8 mouse cellular contexts compared by ENCODE assay signal in the genomic region with DNA sequence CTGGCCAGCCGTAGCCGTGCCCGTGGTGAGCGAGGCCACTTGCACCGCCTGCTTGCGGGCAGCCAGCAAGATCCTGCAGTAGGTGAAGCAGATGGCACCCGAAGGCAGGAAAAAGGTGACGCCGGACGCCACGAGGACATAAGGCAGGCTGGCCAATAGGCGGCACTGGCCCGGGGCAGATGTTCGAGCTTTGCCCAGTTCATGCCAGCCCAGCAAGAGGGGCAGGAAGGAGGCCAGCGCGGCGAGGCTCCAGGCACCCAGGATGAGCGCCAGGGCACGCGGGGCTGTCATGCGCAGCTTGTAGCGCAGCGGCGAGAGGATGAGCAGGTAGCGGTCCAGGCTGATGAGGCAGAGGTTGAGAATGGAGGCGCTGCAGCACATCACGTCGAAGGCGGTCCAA. TPM values are rescaled to one million over a fixed set of nuclear protein-coding genes. Genes with fewer than 3 reads are reported as not detected.
DNase-seq lines count a peak whose midpoint lies in the region; ATAC-seq and TF ChIP-seq lines count a peak whose summit lies in the region.

No protein-coding gene starts in this region.

- peak overlapping the region; percentile 88 for H3K4me2 ChIP-seq in heart, embryonic 14.5 days (ENCODE audit: low read length)
- H3K4me2 ChIP-seq in forebrain, embryonic 14.5 days (ENCODE audit: low read length) = peak overlapping the region; percentile 87; the same call in 1 of the 2 replicates
- H3K4me2 ChIP-seq in limb, embryonic 13.5 days (replicated peaks) = peak overlapping the region; percentile 94

- H3K4me3 ChIP-seq in heart, embryonic 14.5 days (ENCODE audit: control insufficient read depth in 1 of 2, insufficient read depth in 1 of 2, low read depth in 1 of 2, low read length in 2 of 2) = peak overlapping the region in 1 of 2 experiments; percentile 55; a peak in 1 of 4 replicates
- peak overlapping the region; percentile 22; the same call in 1 of the 2 replicates for H3K4me3 ChIP-seq in G1E (ENCODE audit: low read depth, low read length)
- peak overlapping the region; percentile 52 for H3K4me3 ChIP-seq in forebrain, embryonic 14.5 days (ENCODE audit: low read depth, low read length)
- peak overlapping the region; percentile 67 for H3K4me3 ChIP-seq in limb, embryonic 13.5 days

- H3K4me1 ChIP-seq in heart, embryonic 14.5 days (ENCODE audit: control insufficient read depth in 2 of 2, insufficient read depth in 2 of 2, low read length in 2 of 2) = peaks cover 0 to 14% of the 10 kb centered on the region in 2 experiments; a peak in 2 of 4 replicates
- H3K4me1 ChIP-seq in G1E (ENCODE audit: insufficient read depth, low read depth, low read length) = peaks cover 10% of the 10 kb centered on the region
- peaks cover 3% of the 10 kb centered on the region; the same call in 1 of the 2 replicates for H3K4me1 ChIP-seq in forebrain, embryonic 14.5 days (ENCODE audit: control insufficient read depth, insufficient read depth, low read length)
- peaks cover 16% of the 10 kb centered on the region for H3K4me1 ChIP-seq in limb, embryonic 13.5 days

- 17% methylated on average over 29 of the region's 29 CpGs for WGBS in heart, embryonic 14.5 days
- 15% methylated on average over 29 of the region's 29 CpGs for WGBS in forebrain, embryonic 14.5 days
- WGBS in limb, embryonic 13.5 days = 16% methylated on average over 29 of the region's 29 CpGs

- H3K9me3 ChIP-seq in heart, embryonic 14.5 days (ENCODE audit: control insufficient read depth, low read length) = no peaks in the 10 kb centered on the region
- H3K9me3 ChIP-seq in G1E (replicated peaks) = peaks cover 6% of the 10 kb centered on the region
- H3K9me3 ChIP-seq in forebrain, embryonic 14.5 days (replicated peaks; ENCODE audit: control insufficient read depth, low read length) = no peaks in the 10 kb centered on the region
- H3K9me3 ChIP-seq in limb, embryonic 13.5 days = no peaks in the 10 kb centered on the region

- DNase-seq in heart, adult 8-10 months (ENCODE audit: low spot score) = no peak
- DNase-seq in G1E (ENCODE audit: low spot score) = no peak
- no peak for DNase-seq in forebrain, embryonic 14.5 days (ENCODE audit: low spot score)
- DNase-seq in testis, postnatal 10 days (ENCODE audit: low spot score) = no peak
- no peak for DNase-seq in left cerebral cortex, adult 11 months (ENCODE audit: low spot score)
- no peak for DNase-seq in kidney, postnatal 14 days

- peaks cover 75% of the 10 kb centered on the region for H3K27me3 ChIP-seq in heart, embryonic 14.5 days (ENCODE audit: control insufficient read depth, insufficient read depth, low read length)
- peaks cover 39% of the 10 kb centered on the region for H3K27me3 ChIP-seq in G1E (ENCODE audit: insufficient read depth, low read length)
- H3K27me3 ChIP-seq in forebrain, embryonic 14.5 days (replicated peaks; ENCODE audit: control insufficient read depth, insufficient read depth, low read length) = peaks cover 40% of the 10 kb centered on the region
- H3K27me3 ChIP-seq in limb, embryonic 13.5 days = peaks cover 87% of the 10 kb centered on the region

- no peak for TF ChIP-seq CTCF in G1E (IDR thresholded peaks at IDR 0.05; ENCODE audit: low read depth, low read length)

- ATAC-seq in heart, embryonic 14.5 days (ENCODE audit: insufficient number of reproducible peaks, insufficient read depth, low FRiP score, low read depth) = no peak
- ATAC-seq in G1E (ENCODE audit: extremely low read depth, insufficient number of reproducible peaks, low FRiP score, poor library complexity, severe bottlenecking) = no peak
- ATAC-seq in forebrain, embryonic 14.5 days = no peak
- ATAC-seq in limb, embryonic 13.5 days (ENCODE audit: low FRiP score, low read depth) = no peak

- no peak overlapping the region for H3K9ac ChIP-seq in heart, embryonic 14.5 days (ENCODE audit: low read length)
- no peak overlapping the region for H3K9ac ChIP-seq in forebrain, embryonic 14.5 days (ENCODE audit: low read length)
- peak overlapping the region; percentile 66; the same call in 1 of the 2 replicates for H3K9ac ChIP-seq in limb, embryonic 13.5 days

- no peak overlapping the region for H3K27ac ChIP-seq in heart, embryonic 14.5 days (replicated peaks in 1 of 2; ENCODE audit: control insufficient read depth in 1 of 2, insufficient read depth in 1 of 2, low read depth in 2 of 2, low read length in 2 of 2)
- H3K27ac ChIP-seq in forebrain, embryonic 14.5 days (ENCODE audit: low read depth, low read length) = no peak overlapping the region
- no peak overlapping the region for H3K27ac ChIP-seq in limb, embryonic 13.5 days

- no peaks in the 10 kb centered on the region for H3K36me3 ChIP-seq in heart, embryonic 14.5 days (ENCODE audit: control insufficient read depth, insufficient read depth, low read length)
- H3K36me3 ChIP-seq in G1E (replicated peaks) = no peaks in the 10 kb centered on the region
- no peaks in the 10 kb centered on the region for H3K36me3 ChIP-seq in forebrain, embryonic 14.5 days (ENCODE audit: control insufficient read depth, insufficient read depth, low read length)
- H3K36me3 ChIP-seq in limb, embryonic 13.5 days = no peaks in the 10 kb centered on the region

RNA-seq across cellular contexts. Expression of gene Htr6, which starts 1.3 kb away (rescaled TPM):
- not detected in 2 replicates for polyA plus RNA-seq in heart, embryonic 14.5 days (2014; fragmentation: Nextera tagmentation; extraction: Ambion mirVana)
- total RNA-seq in heart, adult 8-10 months (2022) = not detected
- total RNA-seq in G1E (2014; fragmentation: Nextera tagmentation) (not detected in 2 replicates), G1E (2017) (0.06 TPM in 1 of 2 replicates, not detected in the other)
- polyA plus RNA-seq in G1E (2012) = not detected in 2 replicates
- polyA plus RNA-seq in forebrain, embryonic 14.5 days (2014; fragmentation: Nextera tagmentation; extraction: Ambion mirVana) = 0.30 TPM in 2 replicates
- polyA plus RNA-seq in limb, embryonic 13.5 days (2015; fragmentation: Nextera tagmentation; extraction: Ambion mirVana) = 0.27 and 0.34 TPM in 2 replicates

RNA-seq across cellular contexts. Expression of gene Nbl1, which starts 18.7 kb away (rescaled TPM):
- polyA plus RNA-seq in heart, embryonic 14.5 days (2014; fragmentation: Nextera tagmentation; extraction: Ambion mirVana) = 13.0 and 15.1 TPM in 2 replicates
- total RNA-seq in heart, adult 8-10 months (2022) = 10 to 100 TPM; 15.1 to 21.3 (median 19.2) TPM
- total RNA-seq in G1E (2014; fragmentation: Nextera tagmentation) = not detected in 2 replicates
- 0.11 TPM in 1 of 2 replicates, not detected in the other for total RNA-seq in G1E (2017)
- polyA plus RNA-seq in G1E (2012) = 0.05 and 0.18 TPM in 2 replicates
- polyA plus RNA-seq in forebrain, embryonic 14.5 days (2014; fragmentation: Nextera tagmentation; extraction: Ambion mirVana) = 22.3 and 29.8 TPM in 2 replicates
- 140 and 143 TPM in 2 replicates for polyA plus RNA-seq in limb, embryonic 13.5 days (2015; fragmentation: Nextera tagmentation; extraction: Ambion mirVana)

RNA-seq across cellular contexts. Expression of gene Minos1, which starts 56.9 kb away (rescaled TPM):
- 761 and 765 TPM in 2 replicates for polyA plus RNA-seq in heart, embryonic 14.5 days (2014; fragmentation: Nextera tagmentation; extraction: Ambion mirVana)
- 100 to 1,000 TPM; 570 to 700 (median 625) TPM for total RNA-seq in heart, adult 8-10 months (2022)
- 342 and 377 TPM in 2 replicates for total RNA-seq in G1E (2014; fragmentation: Nextera tagmentation)
- total RNA-seq in G1E (2017) = 323 and 338 TPM in 2 replicates
- polyA plus RNA-seq in G1E (2012) = 11.9 and 12.8 TPM in 2 replicates
- 411 and 472 TPM in 2 replicates for polyA plus RNA-seq in forebrain, embryonic 14.5 days (2014; fragmentation: Nextera tagmentation; extraction: Ambion mirVana)
- 441 and 454 TPM in 2 replicates for polyA plus RNA-seq in limb, embryonic 13.5 days (2015; fragmentation: Nextera tagmentation; extraction: Ambion mirVana)

Comparison
In these comparisons a context has a peak if more than half of its experiments do, and no peak if none do; other contexts are left out.
1. RNA of gene Nbl1, which starts 18.7 kb away (polyA plus RNA-seq): 140 to 143 TPM in limb, embryonic 13.5 days, 22.3 to 29.8 TPM in forebrain, embryonic 14.5 days and 13.0 to 15.1 TPM in heart, embryonic 14.5 days; 0.05 to 0.18 TPM in G1E; every median in the first group is over 10 times any median in the second.
2. RNA of gene Minos1, which starts 56.9 kb away (polyA plus RNA-seq): 761 to 765 TPM in heart, embryonic 14.5 days, 411 to 472 TPM in forebrain, embryonic 14.5 days and 441 to 454 TPM in limb, embryonic 13.5 days; 11.9 to 12.8 TPM in G1E; every median in the first group is over 10 times any median in the second.
3. Peak in every context shown above with its lines, with median percentiles within 50 percentile points of each other: H3K4me2 ChIP-seq.